Mouse (Mus musculus) kidney, adult 10 weeks (tissue): ENCODE measurements around the gene Avpi1. TPM values are rescaled to one million over a fixed set of nuclear protein-coding genes. Genes with fewer than 3 reads are reported as not detected.

Source experiments
- polyA plus RNA-seq: library from polyadenylated mRNA; stranded (reverse); fragments of 350-450 nt; fragmentation: Illumina TruSeq; extraction: RNeasy Lipid Tissue Mini Kit (QIAGEN cat#74804); gene quantifications from one replicate; pipeline ENCODE4 v1.2.3, GENCODE M21; 2014; ENCODE audit warnings: low read depth, low replicate concordance

Gene Avpi1
- 1.2 TPM for polyA plus RNA-seq

GRCm38 (mm10) chr19:42128787-42129508 lies at the start of gene Avpi1:
Gene Avpi1, minus strand, starts transcription at chr19:42129059.

GRCm38 (mm10) chr19:42163764-42164163 lies 34.9 kb upstream of the Avpi1 start, which contains the start of gene Zfyve27:
Gene Zfyve27, plus strand, starts transcription at chr19:42163951.

GRCm38 (mm10) chr19:42147170-42147768 lies 18.4 kb upstream of the Avpi1 start, which contains the start of gene Marveld1:
Gene Marveld1, plus strand, starts transcription at chr19:42147400.

GRCm38 (mm10) chr19:42089748-42090595 lies 38.9 kb downstream of the Avpi1 start, which contains the start of gene Pi4k2a:
Gene Pi4k2a, plus strand, starts transcription at chr19:42090470.

GRCm38 (mm10) chr19:42086166-42086565 lies 42.7 kb downstream of the Avpi1 start, which contains the start of gene Morn4:
Gene Morn4, minus strand, starts transcription at chr19:42086357.

Other genes with a start within 250 kb of the Avpi1 start
- gene Rrp12, start 232.9 kb downstream of the Avpi1 start, polyA plus RNA-seq: 0.32 TPM
- 398 TPM for gene Pgam1, start 217.1 kb downstream of the Avpi1 start, polyA plus RNA-seq
- gene Exosc1, start 195.6 kb downstream of the Avpi1 start, polyA plus RNA-seq: 21.0 TPM
- 27.7 TPM for gene Zdhhc16, start 195.6 kb downstream of the Avpi1 start, polyA plus RNA-seq
- 8.0 TPM for gene Mms19, start 147.9 kb downstream of the Avpi1 start, polyA plus RNA-seq
- not detected for gene Ubtd1, start 147.3 kb downstream of the Avpi1 start, polyA plus RNA-seq
- not detected for gene Ankrd2, start 93.1 kb downstream of the Avpi1 start, polyA plus RNA-seq
- 61.7 TPM for gene Hoga1, start 83.4 kb downstream of the Avpi1 start, polyA plus RNA-seq
- not detected for gene 4933411K16Rik, start 76.8 kb downstream of the Avpi1 start, polyA plus RNA-seq
- gene Morn4, start 42.7 kb downstream of the Avpi1 start, polyA plus RNA-seq: 1.1 TPM
- 8.7 TPM for gene Pi4k2a, start 38.6 kb downstream of the Avpi1 start, polyA plus RNA-seq
- 7.7 TPM for gene Marveld1, start 18.3 kb upstream of the Avpi1 start, polyA plus RNA-seq
- 3.9 TPM for gene Zfyve27, start 34.9 kb upstream of the Avpi1 start, polyA plus RNA-seq
- not detected for gene Sfrp5, start 73.2 kb upstream of the Avpi1 start, polyA plus RNA-seq
- gene Golga7b, start 118.5 kb upstream of the Avpi1 start, polyA plus RNA-seq: not detected